Mouse (Mus musculus) ES-Bruce4 (cell line): Measurements from ENCODE around the gene Mecom. TPM values are rescaled to one million over a fixed set of nuclear protein-coding genes. Genes with fewer than 3 reads are reported as not detected.

Experiments
- H3K27ac ChIP-seq: 2 replicates; pipeline ENCODE4 v1.5.1; 2012; ENCODE audit warnings: low read length, inconsistent platforms; ENCODE audit not compliant: insufficient read depth
- H3K27me3 ChIP-seq: 2 replicates; pipeline ENCODE4 v1.6.1; 2012; ENCODE audit warnings: mild to moderate bottlenecking, low read length, inconsistent platforms; ENCODE audit not compliant: control insufficient read depth, poor library complexity, insufficient read depth, severe bottlenecking
- H3K36me3 ChIP-seq: 2 replicates; pipeline ENCODE4 v1.6.1; 2012; ENCODE audit warnings: inconsistent platforms, mild to moderate bottlenecking, low read length, moderate library complexity; ENCODE audit not compliant: control insufficient read depth, poor library complexity, insufficient read depth, severe bottlenecking
- H3K4me1 ChIP-seq: one replicate; pipeline ENCODE4 v1.8.1; 2011; ENCODE audit warnings: low read length; ENCODE audit not compliant: control insufficient read depth, insufficient read depth
- H3K4me3 ChIP-seq: 2 replicates; pipeline ENCODE4 v1.5.1; 2011; ENCODE audit warnings: low read depth, mild to moderate bottlenecking, low read length
- H3K9ac ChIP-seq: 2 replicates; pipeline ENCODE4 v1.6.1; 2012; ENCODE audit warnings: low read depth, mild to moderate bottlenecking, inconsistent platforms; ENCODE audit not compliant: poor library complexity, severe bottlenecking
- H3K9me3 ChIP-seq: replicated peaks from 2 replicates; pipeline ENCODE4 v1.6.1; 2012; ENCODE audit warnings: mild to moderate bottlenecking, low read length, inconsistent platforms; ENCODE audit not compliant: control insufficient read depth, poor library complexity, insufficient read depth, severe bottlenecking
- CTCF ChIP-seq: IDR thresholded peaks from one replicate; pipeline ENCODE4 v1.8.1; 2011; ENCODE audit warnings: low read depth, low read length
- EP300 ChIP-seq: IDR thresholded peaks from 2 replicates; pipeline ENCODE4 v1.6.1; 2011; ENCODE audit warnings: low read depth, low read length; ENCODE audit not compliant: insufficient read depth
- POLR2A ChIP-seq: IDR thresholded peaks from one replicate; pipeline ENCODE4 v1.8.1; 2011; ENCODE audit warnings: low read length; ENCODE audit not compliant: insufficient read depth
- polyA plus RNA-seq: library from polyadenylated mRNA; stranded (reverse); fragments of >200 nt; gene quantifications from 2 replicates; pipeline ENCODE4 v1.2.4, GENCODE M21; 2011; ENCODE audit warnings: low read depth; ENCODE audit not compliant: missing spikeins, insufficient read depth, insufficient read length

Gene Mecom
- polyA plus RNA-seq, 1 experiment: 0.24 TPM

DNA sequence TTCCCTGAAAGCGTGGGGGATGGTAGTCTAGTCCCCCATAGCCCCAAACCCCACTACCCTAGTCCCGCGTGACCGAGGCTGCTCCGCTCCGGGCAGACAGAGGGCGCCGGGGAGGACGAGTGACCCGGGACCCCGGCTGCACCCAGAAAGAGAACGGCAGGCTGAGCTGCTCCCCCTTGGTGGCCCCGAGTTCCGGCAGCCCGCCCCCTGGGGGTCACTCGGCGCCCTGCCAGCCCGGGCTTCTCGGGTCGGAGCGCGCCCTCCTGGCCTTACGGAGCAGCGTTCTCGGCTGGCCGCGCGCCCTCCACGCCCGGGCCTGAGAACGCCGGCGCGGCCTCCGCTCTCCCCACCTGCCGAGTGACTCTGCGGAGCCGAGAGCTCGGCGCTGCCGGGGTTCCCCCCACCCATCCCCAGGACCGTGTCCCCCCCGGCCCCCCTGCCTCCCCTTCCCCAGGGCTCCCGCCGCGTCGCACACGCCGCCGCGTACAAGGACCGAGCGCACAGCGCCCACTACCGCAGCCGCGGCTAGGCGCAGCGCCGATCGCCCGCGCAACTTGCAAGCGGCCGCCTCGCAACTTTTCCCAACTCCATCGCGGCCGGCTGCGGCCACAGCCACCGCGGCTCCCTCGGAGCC is 39.4 kb downstream of the Mecom start:
- Histone ChIP-seq H3K36me3 (no peaks in the 10 kb centered on the region), H3K4me3 (peak overlapping the region; percentile 69), H3K9me3 (no peaks in the 10 kb centered on the region), H3K27me3 (peaks cover 45% of the 10 kb centered on the region), H3K4me1 (no peaks in the 10 kb centered on the region), H3K9ac (peak overlapping the region; percentile 88), H3K27ac (no peak overlapping the region)
- TF ChIP-seq POLR2A (no peak), CTCF (peak; percentile 56)

DNA sequence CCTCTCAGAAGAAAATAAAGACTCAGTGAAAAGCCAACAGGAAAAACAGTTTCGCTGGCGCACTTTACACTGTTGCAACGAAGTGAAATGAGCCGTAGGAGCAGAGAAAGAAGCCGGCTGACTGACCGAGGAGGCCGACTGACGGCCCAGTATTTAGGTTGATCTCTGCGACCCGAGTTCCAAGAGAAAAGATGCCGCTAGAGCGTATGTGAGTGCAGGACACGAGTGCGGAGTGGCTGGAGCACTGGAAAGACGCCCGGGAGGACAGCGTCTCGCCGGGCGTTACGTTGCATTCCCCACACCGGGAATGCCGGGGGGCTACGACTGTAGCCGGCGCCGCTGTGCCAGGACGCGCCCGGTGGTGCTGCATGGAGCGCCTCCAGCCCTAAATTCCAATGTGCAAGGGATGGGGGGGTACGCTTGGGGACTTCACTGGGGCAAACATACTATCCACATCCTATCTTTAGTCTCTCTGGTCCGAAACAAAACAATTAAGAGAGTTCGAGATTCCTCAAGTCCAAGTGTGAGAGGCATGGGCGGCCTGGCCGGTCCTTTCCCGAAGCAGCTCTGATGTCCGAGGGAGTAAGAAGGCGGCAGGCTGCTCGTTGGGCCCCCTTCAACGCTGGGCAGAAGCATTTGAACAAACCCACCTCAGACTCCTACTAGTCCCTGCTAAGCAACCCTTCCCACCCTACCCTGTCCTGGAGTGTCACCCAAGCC is 40.1 kb downstream of the Mecom start:
- TF ChIP-seq EP300 (no peak), CTCF (no peak), POLR2A (no peak)
- Histone ChIP-seq H3K27me3 (peaks cover 39% of the 10 kb centered on the region), H3K36me3 (no peaks in the 10 kb centered on the region), H3K27ac (no peak overlapping the region), H3K9me3 (no peaks in the 10 kb centered on the region), H3K4me1 (no peaks in the 10 kb centered on the region), H3K4me3 (peak overlapping the region; percentile 69), H3K9ac (peak overlapping the region; percentile 88; the same call in 1 of the 2 replicates)

DNA sequence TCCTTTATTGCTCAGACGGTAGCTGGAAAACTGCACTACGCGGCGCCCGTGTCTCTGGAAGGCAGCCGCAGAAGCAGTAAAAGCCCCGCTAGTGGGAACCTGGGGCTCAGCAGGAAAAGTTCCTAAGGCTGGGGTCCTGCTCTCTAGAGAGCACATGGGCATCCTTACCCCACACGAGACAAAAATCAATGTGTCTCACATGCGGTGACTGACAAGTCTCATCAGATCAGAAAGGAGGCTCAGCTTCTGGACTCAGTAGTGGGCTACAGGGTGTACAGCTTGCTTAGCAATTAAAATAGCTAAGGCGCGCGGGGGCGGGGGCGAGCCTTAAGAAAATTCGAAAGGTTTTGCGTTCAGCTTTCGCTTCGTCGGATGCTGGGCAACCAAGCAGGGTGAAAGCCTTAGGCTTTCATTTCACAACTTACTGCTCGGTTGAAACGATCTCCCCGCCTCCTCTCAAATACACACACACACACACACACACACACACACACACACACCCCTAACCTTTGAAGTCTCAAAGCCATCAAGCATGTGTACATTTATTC is 40.7 kb downstream of the Mecom start:
- no peaks in the 10 kb centered on the region for H3K9me3 ChIP-seq
- H3K27ac ChIP-seq: no peak overlapping the region
- no peak overlapping the region for H3K9ac ChIP-seq
- H3K4me3 ChIP-seq: peak overlapping the region; percentile 18; the same call in 1 of the 2 replicates
- TF ChIP-seq EP300 (no peak), POLR2A (no peak), CTCF (no peak)
- H3K27me3 ChIP-seq: peaks cover 34% of the 10 kb centered on the region
- no peaks in the 10 kb centered on the region for H3K36me3 ChIP-seq
- no peaks in the 10 kb centered on the region for H3K4me1 ChIP-seq

DNA sequence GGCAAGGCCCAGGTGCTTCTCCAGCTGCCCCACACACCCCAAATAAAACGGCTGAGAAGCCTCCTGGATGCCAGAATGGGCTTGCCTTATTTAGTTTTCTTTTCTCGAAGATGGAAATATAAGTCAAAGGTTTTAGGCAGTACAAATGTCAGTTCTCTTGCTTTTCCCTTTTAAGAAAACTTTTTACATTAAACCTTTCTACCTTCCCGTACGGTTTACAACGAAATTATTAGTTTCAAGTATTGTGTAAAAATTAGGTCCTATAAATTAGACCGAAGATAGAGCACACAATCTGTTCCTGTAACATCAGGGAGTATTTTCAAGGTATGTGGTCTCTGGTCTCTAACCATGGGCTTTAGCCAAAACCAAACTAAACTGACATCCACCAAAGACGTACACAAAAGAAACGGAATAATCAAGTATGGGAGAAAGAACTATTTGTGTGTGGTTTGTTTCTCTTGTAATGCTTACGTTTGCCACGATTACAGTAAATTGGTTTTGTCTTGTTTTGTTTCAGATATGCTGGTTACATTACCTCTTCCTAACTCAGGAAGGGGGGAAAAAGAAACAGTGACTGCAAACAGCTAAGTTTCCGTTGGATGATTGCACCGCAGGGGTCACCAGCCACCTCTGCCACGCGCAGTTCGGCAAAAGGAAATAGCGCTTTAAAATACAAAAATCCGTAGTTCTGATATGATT is 41.3 kb downstream of the Mecom start:
- Histone ChIP-seq H3K9ac (no peak overlapping the region), H3K4me3 (no peak overlapping the region), H3K4me1 (no peaks in the 10 kb centered on the region), H3K36me3 (no peaks in the 10 kb centered on the region), H3K27me3 (peaks cover 29% of the 10 kb centered on the region), H3K27ac (no peak overlapping the region), H3K9me3 (no peaks in the 10 kb centered on the region)
- TF ChIP-seq EP300: no peak
- TF ChIP-seq CTCF: no peak
- no peak for TF ChIP-seq POLR2A

DNA sequence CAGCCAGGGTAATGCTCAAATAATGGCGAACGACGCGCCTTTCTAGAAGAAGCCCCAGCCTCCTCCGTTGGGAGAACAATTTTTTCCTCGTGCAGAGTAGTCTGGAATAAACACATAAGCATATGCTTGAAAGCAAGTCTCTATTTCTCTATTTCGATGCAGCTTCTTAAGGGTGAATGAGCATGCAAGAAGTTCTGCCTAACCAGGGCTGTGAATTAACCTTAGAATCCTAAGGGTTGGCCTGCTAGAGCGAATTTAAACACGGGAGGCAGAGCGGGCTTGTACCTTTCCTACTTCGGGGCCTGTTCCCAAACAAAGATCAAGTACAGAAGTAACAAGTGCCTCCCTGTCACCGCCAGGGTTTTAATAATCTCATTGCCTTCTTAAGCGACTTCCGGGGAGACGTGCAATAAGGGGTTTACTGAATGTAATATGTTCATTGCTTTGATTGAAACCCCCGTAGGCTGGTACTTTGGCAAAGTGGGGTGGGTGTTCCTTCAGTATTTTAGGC is 42.0 kb downstream of the Mecom start:
- Histone ChIP-seq H3K4me3 (no peak overlapping the region), H3K4me1 (no peaks in the 10 kb centered on the region), H3K9ac (no peak overlapping the region), H3K36me3 (no peaks in the 10 kb centered on the region), H3K27me3 (peaks cover 22% of the 10 kb centered on the region), H3K9me3 (no peaks in the 10 kb centered on the region), H3K27ac (no peak overlapping the region)
- TF ChIP-seq EP300: no peak
- TF ChIP-seq CTCF: no peak
- no peak for TF ChIP-seq POLR2A
